Comparison of ENCODE assay signal across 15 mouse cellular contexts in genomic region chr17:35187345-35187744, GRCm38 (mm10). TPM values are rescaled to one million over a fixed set of nuclear protein-coding genes. Genes with fewer than 3 reads are reported as not detected.
DNase-seq lines count a peak whose midpoint lies in the region; ATAC-seq and TF ChIP-seq lines count a peak whose summit lies in the region.
"Had no signal": no experiment of that assay in that cellular context is flagged by ENCODE, and none has a peak within 500 bp of the region (broad histone marks: within the 10 kb centered on the region; RNA-seq: fewer than 3 reads in every experiment).

No protein-coding gene starts in this region.

- no peak for ATAC-seq in intestine, embryonic 15.5 days
- no peak for ATAC-seq in intestine, embryonic 16.5 days
- no peak for ATAC-seq in liver, postnatal 0 days
- ATAC-seq in frontal cortex, adult (ENCODE audit: low TSS enrichment) = no peak

- H3K27ac ChIP-seq in intestine, embryonic 15.5 days = peak overlapping the region; percentile 40; the same call in 1 of the 2 replicates
- H3K27ac ChIP-seq in intestine, embryonic 16.5 days (ENCODE audit: low read length) = no peak overlapping the region
- H3K27ac ChIP-seq in ES-Bruce4 (ENCODE audit: insufficient read depth, low read length) = 0 out of 2 replicates have a peak overlapping the region, but pooled peaks have one; percentile 21
- H3K27ac ChIP-seq in brown adipose tissue, adult 24 weeks (replicated peaks; ENCODE audit: low read depth, low read length) = peak overlapping the region; percentile 56; the same call in 1 of the 2 replicates
- H3K27ac ChIP-seq in liver, postnatal 0 days (ENCODE audit: low read depth) = peak overlapping the region; percentile 91
- H3K27ac ChIP-seq in left cerebral cortex, adult 2 months = no peak overlapping the region

- H3K9me3 ChIP-seq in intestine, embryonic 15.5 days = no peaks in the 10 kb centered on the region
- H3K9me3 ChIP-seq in intestine, embryonic 16.5 days (ENCODE audit: control insufficient read depth, low read length) = no peaks in the 10 kb centered on the region
- H3K9me3 ChIP-seq in ES-Bruce4 (replicated peaks; ENCODE audit: control insufficient read depth, insufficient read depth, low read length, poor library complexity, severe bottlenecking) = no peaks in the 10 kb centered on the region
- no peaks in the 10 kb centered on the region for H3K9me3 ChIP-seq in liver, postnatal 0 days (ENCODE audit: low read length)
- H3K9me3 ChIP-seq: embryonic facial prominence, embryonic 15.5 days; neural tube, embryonic 13.5 days had no signal

- 0 out of 2 replicates have a peak, but pooled peaks cover 5% of the 10 kb centered on the region for H3K4me1 ChIP-seq in intestine, embryonic 15.5 days (replicated peaks)
- no peaks in the 10 kb centered on the region; the same call in 1 of the 2 replicates for H3K4me1 ChIP-seq in intestine, embryonic 16.5 days (ENCODE audit: control insufficient read depth, insufficient read depth, low read length)
- H3K4me1 ChIP-seq in ES-Bruce4 (ENCODE audit: control insufficient read depth, insufficient read depth, low read length) = no peaks in the 10 kb centered on the region
- peaks cover 2% of the 10 kb centered on the region; the same call in 1 of the 2 replicates for H3K4me1 ChIP-seq in brown adipose tissue, adult 24 weeks (ENCODE audit: control insufficient read depth, insufficient read depth, insufficient read length, low read length)
- peaks cover 14% of the 10 kb centered on the region for H3K4me1 ChIP-seq in liver, postnatal 0 days (ENCODE audit: insufficient read depth)

- WGBS in intestine, embryonic 15.5 days = 67% methylated on average over 4 of the region's 4 CpGs
- WGBS in intestine, embryonic 16.5 days = 66% methylated on average over 4 of the region's 4 CpGs
- 58% methylated on average over 4 of the region's 4 CpGs for WGBS in liver, postnatal 0 days (ENCODE audit: insufficient replicate concordance)

- no peak overlapping the region for H3K9ac ChIP-seq in intestine, embryonic 15.5 days
- no peak overlapping the region for H3K9ac ChIP-seq in intestine, embryonic 16.5 days (ENCODE audit: low read depth, low read length)
- no peak overlapping the region; the same call in 1 of the 2 replicates for H3K9ac ChIP-seq in ES-Bruce4 (ENCODE audit: low read depth, poor library complexity, severe bottlenecking)
- H3K9ac ChIP-seq in liver, postnatal 0 days (replicated peaks) = no peak overlapping the region
- H3K9ac ChIP-seq: embryonic facial prominence, embryonic 15.5 days; lung, embryonic 14.5 days had no signal

- TF ChIP-seq CTCF in ES-Bruce4 (IDR thresholded peaks at IDR 0.05; ENCODE audit: low read depth, low read length) = no peak
- TF ChIP-seq CTCF in liver, postnatal 0 days (IDR thresholded peaks at IDR 0.05; ENCODE audit: low read depth) = no peak
- TF ChIP-seq CTCF in left cerebral cortex, adult 2 months (IDR thresholded peaks at IDR 0.05) = no peak

- no peaks in the 10 kb centered on the region for H3K27me3 ChIP-seq in intestine, embryonic 15.5 days (replicated peaks)
- H3K27me3 ChIP-seq in intestine, embryonic 16.5 days (replicated peaks; ENCODE audit: control insufficient read depth, insufficient read depth, low read length) = no peaks in the 10 kb centered on the region
- H3K27me3 ChIP-seq in ES-Bruce4 (ENCODE audit: control insufficient read depth, insufficient read depth, low read length, poor library complexity, severe bottlenecking) = no peaks in the 10 kb centered on the region
- no peaks in the 10 kb centered on the region for H3K27me3 ChIP-seq in liver, postnatal 0 days (ENCODE audit: insufficient read depth, low read length)
- H3K27me3 ChIP-seq: embryonic facial prominence, embryonic 15.5 days; neural tube, embryonic 13.5 days had no signal

- no peaks in the 10 kb centered on the region for H3K36me3 ChIP-seq in intestine, embryonic 15.5 days
- no peaks in the 10 kb centered on the region for H3K36me3 ChIP-seq in intestine, embryonic 16.5 days (ENCODE audit: control insufficient read depth, insufficient read depth, low read length)
- no peaks in the 10 kb centered on the region for H3K36me3 ChIP-seq in ES-Bruce4 (ENCODE audit: control insufficient read depth, insufficient read depth, low read length, poor library complexity, severe bottlenecking)
- no peaks in the 10 kb centered on the region for H3K36me3 ChIP-seq in liver, postnatal 0 days (replicated peaks; ENCODE audit: insufficient read depth, low read length)
- H3K36me3 ChIP-seq: embryonic facial prominence, embryonic 15.5 days; neural tube, embryonic 13.5 days had no signal

- TF ChIP-seq EP300 in ES-Bruce4 (IDR thresholded peaks at IDR 0.05; ENCODE audit: insufficient read depth, low read depth, low read length) = no peak
- TF ChIP-seq EP300 in liver, postnatal 0 days (IDR thresholded peaks at IDR 0.05; ENCODE audit: low read depth) = no peak

- no peak for TF ChIP-seq POLR2A in ES-Bruce4 (IDR thresholded peaks at IDR 0.05; ENCODE audit: insufficient read depth, low read length)

- H3K4me2 ChIP-seq in intestine, embryonic 15.5 days (replicated peaks) = no peak overlapping the region
- H3K4me2 ChIP-seq in intestine, embryonic 16.5 days (ENCODE audit: low read depth, low read length) = no peak overlapping the region
- H3K4me2 ChIP-seq in liver, postnatal 0 days (ENCODE audit: low read depth, low read length) = peak overlapping the region; percentile 75; the same call in 1 of the 2 replicates

- intact Hi-C loops in left cerebral cortex, adult 2 months (cut with DNase I) = no loop called here

- no peak overlapping the region for H3K4me3 ChIP-seq in intestine, embryonic 15.5 days (replicated peaks)
- H3K4me3 ChIP-seq in intestine, embryonic 16.5 days (ENCODE audit: low read length) = no peak overlapping the region
- no peak overlapping the region for H3K4me3 ChIP-seq in ES-Bruce4 (ENCODE audit: low read depth, low read length)
- H3K4me3 ChIP-seq in brown adipose tissue, adult 24 weeks (ENCODE audit: insufficient read depth, low read depth, low read length) = no peak overlapping the region
- peak overlapping the region; percentile 52; the same call in 1 of the 2 replicates for H3K4me3 ChIP-seq in liver, postnatal 0 days (ENCODE audit: low read depth, low read length)
- H3K4me3 ChIP-seq in left cerebral cortex, adult 2 months = no peak overlapping the region

- DNase-seq in liver, postnatal 0 days = no peak
- no peak for DNase-seq in left cerebral cortex, adult 2 months (ENCODE audit: extremely low spot score in 1 of 2, low spot score in 2 of 2)
- DNase-seq: cerebellum, adult 2 months; gastrocnemius, adult 2 months; right cerebral cortex, postnatal 25 days had no signal

RNA-seq across cellular contexts. Expression of gene Lst1, which starts 0.9 kb away (rescaled TPM):
- polyA plus RNA-seq in intestine, embryonic 15.5 days (2015; fragmentation: Nextera tagmentation; extraction: Ambion mirVana) = 18.9 and 19.4 TPM in 2 replicates
- polyA plus RNA-seq in intestine, embryonic 16.5 days (2015; fragmentation: Nextera tagmentation; extraction: Ambion mirVana) = 16.9 and 17.1 TPM in 2 replicates
- 2.3 and 2.5 TPM in 2 replicates for polyA plus RNA-seq in ES-Bruce4 (2011; ENCODE audit: insufficient read depth, insufficient read length, low read depth, missing spikeins)
- 12.2 and 16.4 TPM in 2 replicates for polyA plus RNA-seq in brown adipose tissue, adult 24 weeks (2012; ENCODE audit: insufficient read depth, insufficient read length, missing spikeins)
- polyA plus RNA-seq in liver, postnatal 0 days (2015; fragmentation: Nextera tagmentation; extraction: Ambion mirVana) = 41.2 and 44.2 TPM in 2 replicates
- 1 to 10 TPM; 6.4 to 7.4 TPM for total RNA-seq in left cerebral cortex, adult 2 months (2021)

RNA-seq across cellular contexts. Expression of gene Ltb, which starts 6.9 kb away (rescaled TPM):
- polyA plus RNA-seq in intestine, embryonic 15.5 days (2015; fragmentation: Nextera tagmentation; extraction: Ambion mirVana) = 5.0 and 5.2 TPM in 2 replicates
- 4.4 and 4.7 TPM in 2 replicates for polyA plus RNA-seq in intestine, embryonic 16.5 days (2015; fragmentation: Nextera tagmentation; extraction: Ambion mirVana)
- 10.7 and 14.2 TPM in 2 replicates for polyA plus RNA-seq in ES-Bruce4 (2011; ENCODE audit: insufficient read depth, insufficient read length, low read depth, missing spikeins)
- not detected in 2 replicates for polyA plus RNA-seq in brown adipose tissue, adult 24 weeks (2012; ENCODE audit: insufficient read depth, insufficient read length, missing spikeins)
- 5.3 and 6.0 TPM in 2 replicates for polyA plus RNA-seq in liver, postnatal 0 days (2015; fragmentation: Nextera tagmentation; extraction: Ambion mirVana)
- under 1 TPM; 0.79 to 0.86 TPM for total RNA-seq in left cerebral cortex, adult 2 months (2021)
- total RNA-seq: gastrocnemius, adult 2 months had no signal
- polyA plus RNA-seq: lung, embryonic 14.5 days had no signal

RNA-seq across cellular contexts. Expression of gene Aif1, which starts 11.5 kb away (rescaled TPM):
- 20.6 and 21.7 TPM in 2 replicates for polyA plus RNA-seq in intestine, embryonic 15.5 days (2015; fragmentation: Nextera tagmentation; extraction: Ambion mirVana)
- 17.4 and 19.4 TPM in 2 replicates for polyA plus RNA-seq in intestine, embryonic 16.5 days (2015; fragmentation: Nextera tagmentation; extraction: Ambion mirVana)
- polyA plus RNA-seq in ES-Bruce4 (2011; ENCODE audit: insufficient read depth, insufficient read length, low read depth, missing spikeins) = 2.1 TPM in 1 of 2 replicates, not detected in the other
- 10.5 and 14.3 TPM in 2 replicates for polyA plus RNA-seq in brown adipose tissue, adult 24 weeks (2012; ENCODE audit: insufficient read depth, insufficient read length, missing spikeins)
- polyA plus RNA-seq in liver, postnatal 0 days (2015; fragmentation: Nextera tagmentation; extraction: Ambion mirVana) = 34.1 and 39.1 TPM in 2 replicates
- 10 to 100 TPM in 1 of 2 experiments, 1 to 10 TPM in 1; 8.0 to 14.4 TPM for total RNA-seq in left cerebral cortex, adult 2 months (2021)

RNA-seq across cellular contexts. Expression of gene Tnf, which starts 14.5 kb away (rescaled TPM):
- polyA plus RNA-seq in intestine, embryonic 15.5 days (2015; fragmentation: Nextera tagmentation; extraction: Ambion mirVana) = 0.19 TPM in 1 of 2 replicates, not detected in the other
- 0.18 and 0.23 TPM in 2 replicates for polyA plus RNA-seq in intestine, embryonic 16.5 days (2015; fragmentation: Nextera tagmentation; extraction: Ambion mirVana)
- polyA plus RNA-seq in ES-Bruce4 (2011; ENCODE audit: insufficient read depth, insufficient read length, low read depth, missing spikeins) = not detected in 2 replicates
- polyA plus RNA-seq in brown adipose tissue, adult 24 weeks (2012; ENCODE audit: insufficient read depth, insufficient read length, missing spikeins) = not detected in 2 replicates
- 0.59 and 0.75 TPM in 2 replicates for polyA plus RNA-seq in liver, postnatal 0 days (2015; fragmentation: Nextera tagmentation; extraction: Ambion mirVana)
- total RNA-seq in left cerebral cortex, adult 2 months (2021) = not detected
- total RNA-seq: gastrocnemius, adult 2 months had no signal
- polyA plus RNA-seq: cerebellum, adult 2 months; forebrain, embryonic 14.5 days had no signal

RNA-seq across cellular contexts. Expression of gene Lta, which starts 17.8 kb away (rescaled TPM):
- polyA plus RNA-seq in intestine, embryonic 15.5 days (2015; fragmentation: Nextera tagmentation; extraction: Ambion mirVana) = 1.1 TPM in 2 replicates
- polyA plus RNA-seq in intestine, embryonic 16.5 days (2015; fragmentation: Nextera tagmentation; extraction: Ambion mirVana) = 0.99 and 1.2 TPM in 2 replicates
- polyA plus RNA-seq in ES-Bruce4 (2011; ENCODE audit: insufficient read depth, insufficient read length, low read depth, missing spikeins) = 0.64 TPM in 1 of 2 replicates, not detected in the other
- polyA plus RNA-seq in brown adipose tissue, adult 24 weeks (2012; ENCODE audit: insufficient read depth, insufficient read length, missing spikeins) = not detected in 2 replicates
- polyA plus RNA-seq in liver, postnatal 0 days (2015; fragmentation: Nextera tagmentation; extraction: Ambion mirVana) = not detected in 2 replicates
- under 1 TPM; 0.41 to 0.65 TPM for total RNA-seq in left cerebral cortex, adult 2 months (2021)
- total RNA-seq: megakaryocyte progenitor cell, adult 5-6 weeks had no signal

Comparison
In these comparisons a context has a peak if more than half of its experiments do, and no peak if none do; other contexts are left out.
1. H3K27ac ChIP-seq: peak in intestine, embryonic 15.5 days (single experiment), ES-Bruce4 (single experiment), brown adipose tissue, adult 24 weeks (single experiment) and liver, postnatal 0 days (single experiment); none in intestine, embryonic 16.5 days (single experiment) and left cerebral cortex, adult 2 months (single experiment).